Comparison of ENCODE assay signal across 20 mouse cellular contexts in the genomic region with DNA sequence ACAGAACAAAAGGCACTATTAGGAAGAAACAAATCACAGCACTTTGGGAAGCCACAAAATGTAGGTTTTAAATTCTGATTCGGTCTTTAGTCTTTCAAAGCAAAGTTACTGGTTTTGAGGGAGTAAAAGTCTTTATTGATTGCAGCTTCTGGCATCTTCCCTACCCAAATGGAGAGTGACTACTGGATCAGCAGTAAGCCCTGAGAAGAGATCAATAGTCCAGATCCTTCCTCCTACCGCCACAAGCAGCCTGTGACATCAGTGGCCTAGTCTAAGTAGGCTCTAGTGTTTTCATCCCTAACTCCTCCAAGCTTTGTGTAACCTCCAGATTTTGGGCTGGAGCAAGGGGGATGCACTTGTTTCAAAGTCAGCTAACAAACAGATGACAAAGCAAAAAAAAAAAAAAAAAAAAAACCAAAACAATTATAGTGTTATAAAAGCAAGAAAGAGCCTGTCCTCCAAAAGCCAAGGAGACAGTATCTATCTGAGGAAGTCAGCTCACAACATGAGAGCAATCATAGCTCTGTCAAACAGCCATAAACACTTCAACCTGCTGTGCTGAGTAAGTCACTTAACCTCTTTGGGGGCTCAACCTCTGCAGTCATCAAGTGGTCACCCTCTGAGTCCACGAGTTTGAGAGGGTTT.
"Had no signal": no experiment of that assay in that cellular context is flagged by ENCODE, and none has a peak within 500 bp of the region (broad histone marks: within the 10 kb centered on the region; RNA-seq: fewer than 3 reads in every experiment).

No protein-coding gene starts in this region.

- H3K36me3 ChIP-seq: lung, embryonic 15.5 days; neural tube, embryonic 13.5 days; neural tube, embryonic 15.5 days; stomach, embryonic 15.5 days had no signal

- H3K9me3 ChIP-seq: lung, embryonic 15.5 days; midbrain, embryonic 10.5 days; midbrain, embryonic 12.5 days; neural tube, embryonic 13.5 days; neural tube, embryonic 15.5 days; stomach, embryonic 15.5 days had no signal

- H3K27me3 ChIP-seq: lung, embryonic 15.5 days; midbrain, embryonic 12.5 days; neural tube, embryonic 13.5 days; neural tube, embryonic 15.5 days; stomach, embryonic 15.5 days had no signal

- H3K4me2 ChIP-seq: lung, embryonic 15.5 days; midbrain, embryonic 12.5 days; neural tube, embryonic 13.5 days; neural tube, embryonic 15.5 days; stomach, embryonic 15.5 days had no signal

- ATAC-seq: lung, postnatal 0 days; midbrain, embryonic 16.5 days had no signal

- H3K9ac ChIP-seq: lung, embryonic 15.5 days; midbrain, embryonic 12.5 days; neural tube, embryonic 13.5 days; neural tube, embryonic 15.5 days; stomach, embryonic 15.5 days had no signal

- H3K4me3 ChIP-seq: lung, embryonic 15.5 days; midbrain, embryonic 10.5 days; midbrain, embryonic 12.5 days; myocyte; neural tube, embryonic 13.5 days; neural tube, embryonic 15.5 days; stomach, embryonic 15.5 days had no signal

- H3K4me1 ChIP-seq: lung, embryonic 15.5 days; midbrain, embryonic 10.5 days; midbrain, embryonic 12.5 days; neural tube, embryonic 13.5 days; stomach, embryonic 15.5 days had no signal

- H3K27ac ChIP-seq: lung, embryonic 15.5 days; midbrain, embryonic 10.5 days; midbrain, embryonic 12.5 days; neural tube, embryonic 13.5 days; neural tube, embryonic 15.5 days; stomach, embryonic 15.5 days; stomach, postnatal 0 days had no signal

- DNase-seq: lung, adult 2 months; lung, postnatal 14 days; lung, postnatal 36 days; midbrain, embryonic 14.5 days; retina, postnatal 1 day; right cerebral cortex, adult 18-20 months; right cerebral cortex, postnatal 25 days; thymus, adult 2 months; thymus, postnatal 25 days; thymus, postnatal 4 days had no signal
